Mouse (Mus musculus) erythroblast, adult 5-6 weeks (primary cell): Measurements from ENCODE around the gene Fcrl5. TPM values are rescaled to one million over a fixed set of nuclear protein-coding genes. Genes with fewer than 3 reads are reported as not detected.
"Not testable (repeated sequence)": the region's sequence is repeated elsewhere in the genome, so short reads cannot be mapped to it uniquely, and the experiment has no call there.

ENCODE experiments used
- ATAC-seq: replicated peaks from 2 replicates; pipeline ENCODE4 v1.8.0; 2016; ENCODE audit warnings: moderate number of reproducible peaks, mild to moderate bottlenecking, moderate TSS enrichment, inconsistent platforms; ENCODE audit not compliant: poor library complexity, low FRiP score, severe bottlenecking
- total RNA-seq, 2 experiments: library from RNA; stranded (forward) in 1 of 2; stranded (reverse) in 1 of 2; fragments of 150-400 nt in 1 of 2; fragments of 200-764, 138-1000 nt in 1 of 2; gene quantifications; 2 replicates each; pipeline versions ENCODE4 v1.2.3 to v1.2.4; 2015 to 2017; ENCODE audit warnings: low replicate concordance in 2 of 2

The Fcrl5 gene
- total RNA-seq (2015; ENCODE audit: low replicate concordance) (not detected in 2 replicates), total RNA-seq (2017; ENCODE audit: low replicate concordance) (not detected in 2 replicates)

- ATAC-seq = no peak
These were observed at the start of gene Fcrl5 for GRCm38 (mm10) chr3:87435479-87435878. TSS of gene Fcrl5 (plus strand) at chr3:87435773.

GRCm38 (mm10) chr3:87390935-87391334 is 44.6 kb upstream of the Fcrl5 start:
- no peak for ATAC-seq

- ATAC-seq = no peak
These were observed 36.8 kb upstream of the Fcrl5 start for GRCm38 (mm10) chr3:87398809-87399208.

GRCm38 (mm10) chr3:87399906-87400305 is 35.7 kb upstream of the Fcrl5 start:
- no peak for ATAC-seq

DNA sequence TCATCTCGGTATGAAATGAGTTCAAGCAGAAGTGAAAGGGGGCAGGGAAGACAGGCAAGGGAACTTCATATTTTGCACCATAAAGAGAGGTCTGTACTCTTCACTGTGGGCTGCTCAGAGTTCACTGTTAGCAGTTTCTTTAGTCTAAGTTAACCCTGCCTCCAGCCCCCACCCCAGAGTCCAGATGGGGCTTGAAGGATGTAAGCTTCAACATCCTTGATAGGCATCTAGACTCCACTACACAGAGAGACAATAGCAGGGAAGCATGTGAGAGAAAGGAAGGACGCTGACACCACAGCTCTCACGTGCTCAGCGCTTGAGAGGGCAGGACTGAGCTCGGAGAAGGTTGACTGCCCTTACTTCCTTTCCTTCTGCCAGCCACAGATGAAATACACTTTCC is 34.3 kb upstream of the Fcrl5 start:
- ATAC-seq = no peak

DNA sequence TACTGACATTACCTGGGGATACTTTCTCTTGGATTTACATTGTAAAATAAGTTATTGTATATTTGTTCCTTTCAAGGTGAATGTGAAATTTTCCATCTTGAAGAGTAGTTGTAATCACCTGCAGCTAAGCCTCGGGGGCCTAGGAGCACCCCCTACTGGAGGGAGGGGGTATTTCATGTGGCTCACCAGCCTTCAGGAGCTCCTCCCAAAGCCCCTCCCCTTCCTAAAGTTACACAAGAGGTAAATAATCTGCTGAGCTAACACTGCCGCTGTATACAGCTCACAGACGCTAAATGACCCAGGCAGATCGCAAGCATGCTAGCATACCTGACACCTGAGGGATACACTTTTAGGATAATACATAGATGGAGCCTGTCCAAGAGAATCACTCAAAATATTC is 27.4 kb upstream of the Fcrl5 start:
- 0 out of 2 replicates have a peak, but pooled peaks have one; percentile 49 for ATAC-seq

GRCm38 (mm10) chr3:87409196-87409935 is 26.2 kb upstream of the Fcrl5 start:
- ATAC-seq = no peak

DNA sequence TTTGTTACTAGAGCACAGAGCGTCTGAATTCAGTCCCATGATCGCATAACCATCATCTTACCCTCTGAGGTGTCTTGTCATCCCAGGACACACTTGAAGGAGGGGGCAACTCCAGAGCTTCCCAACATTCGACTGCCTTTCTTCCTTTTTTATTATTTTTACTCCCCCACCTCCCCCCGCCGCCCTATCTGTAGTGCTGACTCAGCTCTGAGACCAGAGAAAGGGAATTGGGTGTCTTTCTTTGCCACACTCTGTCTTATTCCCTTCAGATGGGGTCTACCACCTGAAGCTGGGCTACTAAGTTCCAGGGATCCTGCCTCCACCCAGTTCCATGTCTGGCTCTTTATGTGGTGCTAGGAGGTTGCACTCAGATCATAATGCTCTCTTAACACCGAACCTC is 25.0 kb upstream of the Fcrl5 start:
- no peak for ATAC-seq

GRCm38 (mm10) chr3:87411150-87411549 is 24.4 kb upstream of the Fcrl5 start:
- ATAC-seq = peak; percentile 52; the same call in 1 of the 2 replicates

DNA sequence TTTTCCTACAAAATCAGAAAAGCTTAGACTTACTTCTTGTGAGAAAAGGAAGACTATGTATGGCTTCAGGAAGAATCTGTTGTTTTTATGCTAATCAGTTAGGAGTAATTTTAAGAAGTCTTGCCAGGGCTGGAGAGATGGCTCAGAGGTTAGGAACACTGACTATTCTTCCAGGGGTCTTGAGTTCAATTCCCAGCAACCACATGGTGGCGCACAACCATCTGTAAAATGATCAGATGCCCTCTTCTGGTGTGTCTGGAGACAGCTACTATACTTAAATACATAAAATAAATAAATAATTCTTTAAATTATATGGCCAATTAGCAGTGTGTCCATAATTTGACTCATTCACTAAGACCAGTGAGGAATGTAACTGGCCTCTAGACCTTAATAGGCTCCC is 14.9 kb upstream of the Fcrl5 start:
- ATAC-seq = no peak

DNA sequence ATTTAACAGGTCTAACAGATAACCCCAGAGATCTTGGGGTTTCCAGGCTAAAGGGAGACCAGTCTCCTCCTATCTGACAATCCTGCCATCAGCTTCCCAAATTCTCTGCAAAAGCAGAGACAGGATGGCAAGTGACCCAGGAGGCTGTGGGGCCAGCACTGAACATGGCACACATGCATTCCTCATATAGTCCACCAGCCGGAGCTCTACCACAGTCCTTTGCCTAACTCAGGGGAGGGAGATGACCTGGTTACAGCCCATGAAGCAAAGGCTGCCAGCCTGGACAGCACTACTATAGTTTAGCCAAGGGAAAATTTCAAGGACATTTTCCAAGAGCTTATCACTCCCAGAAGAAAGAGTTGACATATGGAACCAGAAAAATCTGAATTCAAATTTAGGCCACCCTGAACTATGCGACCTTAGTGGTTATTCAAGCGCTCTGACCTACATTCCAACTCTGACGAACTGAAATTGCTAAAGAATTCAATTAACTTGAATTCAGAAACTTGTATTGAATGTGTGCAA is 13.1 kb upstream of the Fcrl5 start:
- no peak for ATAC-seq

- ATAC-seq = no peak
These were observed 5.0 kb downstream of the Fcrl5 start for GRCm38 (mm10) chr3:87440586-87440985.

GRCm38 (mm10) chr3:87443968-87444367 is 8.4 kb downstream of the Fcrl5 start:
- no peak for ATAC-seq

DNA sequence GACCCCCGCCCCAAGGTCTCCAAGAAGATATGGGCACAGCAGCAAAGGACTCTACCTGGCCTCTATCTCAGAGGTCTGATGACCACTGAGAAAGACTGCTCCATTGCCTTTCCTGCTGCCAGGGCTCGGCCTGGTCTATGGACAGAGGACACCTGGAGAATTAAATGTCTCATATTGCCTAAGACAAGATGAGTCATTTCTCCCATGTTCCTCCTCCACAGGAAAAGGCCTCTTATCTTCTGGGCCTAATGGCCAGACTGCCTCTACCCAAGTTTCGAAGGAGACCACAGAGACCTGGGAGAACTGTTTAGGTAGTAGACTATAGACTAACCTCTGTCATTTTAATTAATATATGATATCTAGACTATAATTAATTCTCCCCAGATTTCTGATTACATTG is 29.9 kb downstream of the Fcrl5 start:
- ATAC-seq = no peak

DNA sequence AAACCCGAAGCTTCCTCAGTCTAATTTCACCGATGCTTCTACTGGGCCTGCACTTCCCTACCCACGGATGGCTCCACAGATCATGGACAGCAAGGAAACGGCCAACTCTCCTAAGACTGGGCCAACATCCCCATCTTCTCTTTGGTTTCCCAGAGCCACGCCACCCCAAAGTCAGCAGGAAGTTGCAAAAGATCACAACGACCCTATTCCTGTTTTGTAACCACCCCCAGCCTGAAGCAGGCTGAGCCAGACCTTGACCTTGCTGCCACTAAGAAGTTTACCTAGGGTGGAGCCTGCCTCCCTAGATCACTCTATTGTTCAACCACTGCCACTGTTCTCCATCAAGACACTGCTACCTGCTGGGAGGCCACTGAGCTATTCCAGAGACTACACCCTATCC is 31.4 kb downstream of the Fcrl5 start:
- no peak for ATAC-seq

- ATAC-seq = no peak
These were observed 31.8 kb downstream of the Fcrl5 start for GRCm38 (mm10) chr3:87467416-87467815.

DNA sequence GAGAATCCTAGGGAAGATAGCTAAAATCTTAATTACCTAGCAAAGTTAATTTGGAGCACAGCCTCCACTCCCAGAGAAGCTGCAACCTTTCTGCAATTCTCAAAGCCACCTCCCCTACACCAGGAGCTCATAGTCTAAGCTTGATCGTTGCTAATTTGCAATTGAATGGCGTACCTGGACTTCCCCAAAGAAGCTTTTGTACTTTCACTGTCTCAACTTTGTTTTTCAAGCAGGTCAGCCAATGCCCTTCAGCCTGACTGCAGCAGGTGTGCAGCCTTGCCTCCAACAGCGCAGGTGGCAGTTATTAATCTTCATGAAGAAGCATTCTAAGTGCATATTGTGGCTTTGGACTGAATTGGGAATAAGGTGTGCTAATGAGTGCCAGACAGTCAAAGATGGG is 42.4 kb downstream of the Fcrl5 start:
- not testable (repeated sequence) for ATAC-seq

DNA sequence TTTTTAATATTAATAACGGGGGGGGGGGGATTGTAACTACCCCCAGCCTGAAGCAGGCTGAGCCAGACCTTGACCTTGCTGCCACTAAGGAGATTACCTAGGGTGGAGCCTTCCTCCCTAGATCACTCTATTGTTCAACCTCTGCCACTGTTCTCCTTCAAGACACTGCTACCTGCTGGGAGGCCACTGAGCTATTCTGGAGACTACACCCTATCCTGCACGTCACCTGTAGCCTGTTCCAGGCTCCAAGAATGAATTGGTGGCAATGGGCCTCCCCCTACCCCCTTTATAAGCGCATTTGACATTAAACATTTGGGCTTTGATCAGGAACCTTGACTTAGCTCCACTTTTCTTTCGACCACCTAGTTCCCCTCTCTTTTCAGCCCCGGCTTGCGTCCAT is 43.0 kb downstream of the Fcrl5 start:
- ATAC-seq = not testable (repeated sequence)

- ATAC-seq = not testable (repeated sequence)
These were observed 43.7 kb downstream of the Fcrl5 start for GRCm38 (mm10) chr3:87479230-87479629.

DNA sequence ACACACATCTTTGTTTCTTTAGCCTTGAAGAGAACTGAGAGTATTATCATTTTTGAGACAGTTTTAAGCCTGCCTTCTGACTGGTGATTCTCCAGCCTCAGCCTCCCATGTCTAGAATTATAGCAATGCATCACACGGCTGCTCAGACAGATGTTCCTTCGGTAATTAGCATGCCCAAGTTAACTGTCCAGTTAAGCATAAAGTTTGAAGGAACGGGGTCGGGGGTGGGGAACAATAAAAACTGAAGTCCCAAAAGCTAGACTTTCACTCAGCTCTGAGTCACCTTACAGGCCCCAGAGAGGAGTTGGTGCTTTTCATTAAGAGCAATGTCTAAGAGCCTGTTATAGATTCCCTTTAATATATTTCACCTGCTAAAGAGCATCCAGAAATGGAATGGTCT is 51.8 kb downstream of the Fcrl5 start:
- ATAC-seq = no peak

DNA sequence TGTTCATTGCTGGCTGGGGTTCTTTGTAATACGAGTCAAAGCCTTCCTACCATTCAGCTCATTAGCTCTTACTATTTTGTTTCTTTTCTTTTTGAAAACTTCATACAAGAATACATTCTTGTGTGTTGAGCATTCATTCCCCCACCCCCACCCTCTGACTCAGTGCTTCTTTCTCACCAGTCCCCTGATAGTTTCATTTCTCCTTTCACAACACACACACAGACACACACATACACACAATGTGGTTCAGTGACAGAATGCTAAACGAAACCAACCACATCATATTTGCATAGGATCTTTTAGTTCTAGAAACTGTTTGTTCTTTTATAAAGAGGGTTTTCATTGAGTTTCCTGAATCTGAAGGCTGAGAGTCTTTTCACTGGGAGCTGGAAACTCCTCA is 52.3 kb downstream of the Fcrl5 start:
- no peak for ATAC-seq

DNA sequence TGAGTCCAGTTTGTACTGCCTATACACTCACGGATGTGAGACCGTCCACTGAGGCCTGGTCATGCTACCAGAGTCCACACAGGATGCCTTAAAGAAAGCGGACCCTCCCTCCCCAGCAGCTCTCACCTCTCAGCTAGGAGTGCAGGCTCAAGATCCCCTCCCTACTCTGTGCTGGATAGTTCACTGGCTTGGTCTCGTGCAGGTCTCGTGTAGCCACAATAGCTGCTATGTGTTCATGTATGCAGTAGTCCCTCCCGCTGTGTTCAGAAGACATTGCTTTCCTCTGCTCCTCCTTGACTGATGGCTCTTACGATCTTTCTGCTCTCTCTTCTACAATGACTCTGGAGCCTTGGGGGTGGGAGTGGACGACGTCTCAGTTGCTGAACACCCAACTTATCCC is 62.7 kb downstream of the Fcrl5 start:
- no peak for ATAC-seq
